Comparison of ENCODE assay signal across 11 mouse cellular contexts in genomic region chr4:102574666-102575254, GRCm38 (mm10).
A peak's percentile ranks its signal among the peaks of the same experiment; 100 is the strongest.
DNase-seq lines count a peak whose midpoint lies in the region; ATAC-seq and TF ChIP-seq lines count a peak whose summit lies in the region.
"Had no signal": no experiment of that assay in that cellular context is flagged by ENCODE, and none has a peak within 500 bp of the region (broad histone marks: within the 10 kb centered on the region; RNA-seq: fewer than 3 reads in every experiment).

No protein-coding gene starts in this region.

- no peak overlapping the region for H3K4me3 ChIP-seq in heart, embryonic 14.5 days (ENCODE audit: control insufficient read depth in 1 of 2, insufficient read depth in 1 of 2, low read depth in 1 of 2, low read length in 2 of 2)
- peak overlapping the region; percentile 4 for H3K4me3 ChIP-seq in lung, adult 2 months (replicated peaks; ENCODE audit: extremely low read depth, low read depth, low read length)
- H3K4me3 ChIP-seq in bone marrow, adult 2 months (replicated peaks; ENCODE audit: control insufficient read depth, low read depth, low read length): no peak overlapping the region
- H3K4me3 ChIP-seq in cortical plate, adult 2 months (ENCODE audit: insufficient read depth, low read length): no peak overlapping the region
- H3K4me3 ChIP-seq: forebrain, embryonic 12.5 days; kidney, embryonic 15.5 days; neural tube, embryonic 15.5 days had no signal

- peaks cover 6 to 27% of the 10 kb centered on the region in 2 experiments for H3K4me1 ChIP-seq in heart, embryonic 14.5 days (ENCODE audit: control insufficient read depth in 2 of 2, insufficient read depth in 2 of 2, low read length in 2 of 2)
- H3K4me1 ChIP-seq in lung, adult 2 months (ENCODE audit: control insufficient read depth, insufficient read depth, low read length): peaks cover 14% of the 10 kb centered on the region
- peaks cover 2% of the 10 kb centered on the region for H3K4me1 ChIP-seq in bone marrow, adult 2 months (ENCODE audit: control insufficient read depth, insufficient read depth, low read length)
- no peaks in the 10 kb centered on the region for H3K4me1 ChIP-seq in cortical plate, adult 2 months (ENCODE audit: control insufficient read depth, insufficient read depth, low read length)

- H3K4me2 ChIP-seq in heart, embryonic 14.5 days (ENCODE audit: low read length): peak overlapping the region; percentile 82
- H3K4me2 ChIP-seq: forebrain, embryonic 12.5 days; neural tube, embryonic 15.5 days had no signal

- intact Hi-C loops in heart, postnatal 14 days (cut with DNase I): loop anchor here (2.0 to 5.0 kb wide), 3 partner anchors 14 to 83 kb away; no protein-coding TSS in a partner anchor

- no peak for TF ChIP-seq CTCF in lung, adult 2 months (IDR thresholded peaks at IDR 0.05; ENCODE audit: insufficient read depth, low read length)
- no peak for TF ChIP-seq CTCF in bone marrow, adult 2 months (IDR thresholded peaks at IDR 0.05; ENCODE audit: control insufficient read depth, insufficient read depth, low read length)
- no peak for TF ChIP-seq CTCF in cortical plate, adult 2 months (IDR thresholded peaks at IDR 0.05; ENCODE audit: extremely low read depth, insufficient read depth, low read length)

- no peak overlapping the region for H3K9ac ChIP-seq in heart, embryonic 14.5 days (ENCODE audit: low read length)
- H3K9ac ChIP-seq: forebrain, embryonic 12.5 days; kidney, embryonic 15.5 days; neural tube, embryonic 15.5 days had no signal

- H3K36me3 ChIP-seq in heart, embryonic 14.5 days (ENCODE audit: control insufficient read depth, insufficient read depth, low read length): no peaks in the 10 kb centered on the region
- H3K36me3 ChIP-seq: forebrain, embryonic 12.5 days; kidney, embryonic 15.5 days; neural tube, embryonic 15.5 days had no signal

- ATAC-seq in heart, embryonic 14.5 days (ENCODE audit: insufficient number of reproducible peaks, insufficient read depth, low FRiP score, low read depth): no peak
- no peak for ATAC-seq in frontal cortex, adult (ENCODE audit: low TSS enrichment)

- H3K27ac ChIP-seq in heart, embryonic 14.5 days (replicated peaks in 1 of 2; ENCODE audit: control insufficient read depth in 1 of 2, insufficient read depth in 1 of 2, low read depth in 2 of 2, low read length in 2 of 2): peak overlapping the region in 1 of 2 experiments; percentile 71; a peak in 2 of 4 replicates
- peak overlapping the region; percentile 73 for H3K27ac ChIP-seq in bone marrow, adult 2 months (ENCODE audit: control insufficient read depth, insufficient read depth, low read depth, low read length, poor library complexity)
- H3K27ac ChIP-seq in cortical plate, adult 2 months (ENCODE audit: insufficient read depth, low read length): 0 out of 2 replicates have a peak overlapping the region, but pooled peaks have one; percentile 4
- H3K27ac ChIP-seq: forebrain, embryonic 12.5 days; neural tube, embryonic 15.5 days had no signal

- no peak for DNase-seq in heart, postnatal 14 days
- no peak for DNase-seq in lung, adult 2 months
- no peak for DNase-seq in lung, postnatal 14 days
- DNase-seq: embryo, embryonic 11 days had no signal

- WGBS in heart, embryonic 14.5 days: 72% methylated on average over 10 of the region's 10 CpGs
- WGBS in lung, adult 2 months: 38% methylated on average over 10 of the region's 10 CpGs
- 52% methylated on average over 10 of the region's 10 CpGs for WGBS in bone marrow, adult 2 months

- TF ChIP-seq POLR2A in lung, adult 2 months (IDR thresholded peaks at IDR 0.05; ENCODE audit: borderline replicate concordance, extremely low read depth, low read depth, low read length): no peak
- TF ChIP-seq POLR2A in bone marrow, adult 2 months (IDR thresholded peaks at IDR 0.05; ENCODE audit: borderline replicate concordance, control insufficient read depth, low read depth, low read length): no peak
- TF ChIP-seq POLR2A in cortical plate, adult 2 months (IDR thresholded peaks at IDR 0.05; ENCODE audit: extremely low read depth, insufficient read depth, low read length): no peak

- no peaks in the 10 kb centered on the region for H3K27me3 ChIP-seq in heart, embryonic 14.5 days (ENCODE audit: control insufficient read depth, insufficient read depth, low read length)

- no peaks in the 10 kb centered on the region for H3K9me3 ChIP-seq in heart, embryonic 14.5 days (ENCODE audit: control insufficient read depth, low read length)
- H3K9me3 ChIP-seq: forebrain, embryonic 12.5 days; kidney, embryonic 15.5 days; neural tube, embryonic 15.5 days had no signal
